Mouse (Mus musculus): ENCODE data around the gene Pgap1. TPM values are rescaled to one million over a fixed set of nuclear protein-coding genes. Genes with fewer than 3 reads are reported as not detected.

Gene Pgap1
- 100 to 1,000 TPM in 18 of 26 experiments, 10 to 100 TPM in 8; 22.8 to 344 (median 153) TPM for total RNA-seq (2018; cell fraction: chromatin; rRNA removed)
- total RNA-seq (2018; cell fraction: cytosol; rRNA removed) = 10 to 100 TPM; 18.9 to 91.9 (median 49.2) TPM
- 100 to 1,000 TPM in 14 of 26 experiments, 10 to 100 TPM in 12; 28.9 to 238 (median 118) TPM for total RNA-seq (2018; cell fraction: nucleus; rRNA removed)
- polyA plus RNA-seq (2018) = 13.7 to 42.1 TPM (median 34.1 TPM) in 3 replicates

- Histone ChIP-seq H3K36me3 (ENCODE audit: inconsistent target) (no peaks in the 10 kb centered on the region), H3K79me2 (ENCODE audit: inconsistent target) (peaks cover 48% of the 10 kb centered on the region), H3K4me3 (ENCODE audit: inconsistent target) (peak within 1 kb of the TSS; percentile 87), H3K27ac (peak within 1 kb of the TSS; percentile 62)
- WGBS (ENCODE audit: missing documents) = 2% methylated on average over 59 of the region's 59 CpGs
Measured at GRCm38 (mm10) chr1:54557301-54558229, at the start of gene Pgap1. TSS of gene Pgap1 (minus strand) at chr1:54557684.

- WGBS (ENCODE audit: missing documents) = 100% methylated on average over 1 of the region's 1 CpGs
- Histone ChIP-seq H3K27ac (no peak overlapping the region), H3K79me2 (ENCODE audit: inconsistent target) (no peaks in the 10 kb centered on the region), H3K36me3 (ENCODE audit: inconsistent target) (no peaks in the 10 kb centered on the region), H3K4me3 (ENCODE audit: inconsistent target) (no peak overlapping the region)
Measured at GRCm38 (mm10) chr1:54606936-54607335, 49.5 kb upstream of the Pgap1 start.

GRCm38 (mm10) chr1:54601692-54602091, 44.2 kb upstream of the Pgap1 start:
- no peak overlapping the region for H3K27ac ChIP-seq
- 97% methylated on average over 7 of the region's 9 CpGs for WGBS (ENCODE audit: missing documents)
- no peaks in the 10 kb centered on the region for H3K79me2 ChIP-seq (ENCODE audit: inconsistent target)
- H3K4me3 ChIP-seq (ENCODE audit: inconsistent target) = no peak overlapping the region
- H3K36me3 ChIP-seq (ENCODE audit: inconsistent target) = no peaks in the 10 kb centered on the region

- no peak overlapping the region for H3K27ac ChIP-seq
- no peak overlapping the region for H3K4me3 ChIP-seq (ENCODE audit: inconsistent target)
- no peaks in the 10 kb centered on the region for H3K79me2 ChIP-seq (ENCODE audit: inconsistent target)
- WGBS (ENCODE audit: missing documents) = 69% methylated on average over 1 of the region's 1 CpGs
- no peaks in the 10 kb centered on the region for H3K36me3 ChIP-seq (ENCODE audit: inconsistent target)
Measured at GRCm38 (mm10) chr1:54600275-54600674, 42.8 kb upstream of the Pgap1 start.

GRCm38 (mm10) chr1:54597594-54598217, 40.2 kb upstream of the Pgap1 start:
- no peak overlapping the region for H3K4me3 ChIP-seq (ENCODE audit: inconsistent target)
- WGBS (ENCODE audit: missing documents) = 95% methylated on average over 4 of the region's 4 CpGs
- H3K36me3 ChIP-seq (ENCODE audit: inconsistent target) = no peaks in the 10 kb centered on the region
- H3K79me2 ChIP-seq (ENCODE audit: inconsistent target) = no peaks in the 10 kb centered on the region
- no peak overlapping the region for H3K27ac ChIP-seq

- Histone ChIP-seq H3K36me3 (ENCODE audit: inconsistent target) (no peaks in the 10 kb centered on the region), H3K4me3 (ENCODE audit: inconsistent target) (no peak overlapping the region), H3K79me2 (ENCODE audit: inconsistent target) (no peaks in the 10 kb centered on the region), H3K27ac (no peak overlapping the region)
- WGBS (ENCODE audit: missing documents) = 100% methylated on average over 2 of the region's 2 CpGs
Measured at GRCm38 (mm10) chr1:54596151-54596550, 38.7 kb upstream of the Pgap1 start.

GRCm38 (mm10) chr1:54587076-54587475, 29.6 kb upstream of the Pgap1 start:
- Histone ChIP-seq H3K36me3 (ENCODE audit: inconsistent target) (no peaks in the 10 kb centered on the region), H3K79me2 (ENCODE audit: inconsistent target) (no peaks in the 10 kb centered on the region), H3K27ac (no peak overlapping the region), H3K4me3 (ENCODE audit: inconsistent target) (no peak overlapping the region)
- 87% methylated on average over 5 of the region's 5 CpGs for WGBS (ENCODE audit: missing documents)

- no peaks in the 10 kb centered on the region for H3K36me3 ChIP-seq (ENCODE audit: inconsistent target)
- no peaks in the 10 kb centered on the region for H3K79me2 ChIP-seq (ENCODE audit: inconsistent target)
- peak overlapping the region; percentile 35 for H3K27ac ChIP-seq
- H3K4me3 ChIP-seq (ENCODE audit: inconsistent target) = no peak overlapping the region
- 5% methylated on average over 5 of the region's 5 CpGs for WGBS (ENCODE audit: missing documents)
Measured at GRCm38 (mm10) chr1:54585971-54586555, 28.6 kb upstream of the Pgap1 start.

- Histone ChIP-seq H3K27ac (0 out of 2 replicates have a peak overlapping the region, but pooled peaks have one; percentile 21), H3K36me3 (ENCODE audit: inconsistent target) (no peaks in the 10 kb centered on the region), H3K4me3 (ENCODE audit: inconsistent target) (no peak overlapping the region), H3K79me2 (ENCODE audit: inconsistent target) (no peaks in the 10 kb centered on the region)
- WGBS (ENCODE audit: missing documents) = 15% methylated on average over 9 of the region's 9 CpGs
Measured at GRCm38 (mm10) chr1:54585278-54585846, 27.9 kb upstream of the Pgap1 start.

GRCm38 (mm10) chr1:54584588-54585277, 27.2 kb upstream of the Pgap1 start:
- 46% methylated on average over 2 of the region's 2 CpGs for WGBS (ENCODE audit: missing documents)
- Histone ChIP-seq H3K79me2 (ENCODE audit: inconsistent target) (no peaks in the 10 kb centered on the region), H3K36me3 (ENCODE audit: inconsistent target) (no peaks in the 10 kb centered on the region), H3K27ac (no peak overlapping the region), H3K4me3 (ENCODE audit: inconsistent target) (no peak overlapping the region)

- no peak overlapping the region for H3K27ac ChIP-seq
- no peak overlapping the region for H3K4me3 ChIP-seq (ENCODE audit: inconsistent target)
- no peaks in the 10 kb centered on the region for H3K36me3 ChIP-seq (ENCODE audit: inconsistent target)
- WGBS (ENCODE audit: missing documents) = 85% methylated on average over 8 of the region's 8 CpGs
- no peaks in the 10 kb centered on the region for H3K79me2 ChIP-seq (ENCODE audit: inconsistent target)
Measured at GRCm38 (mm10) chr1:54578358-54579184, 21.1 kb upstream of the Pgap1 start.

- H3K79me2 ChIP-seq (ENCODE audit: inconsistent target) = no peaks in the 10 kb centered on the region
Measured at GRCm38 (mm10) chr1:54569102-54569501, 11.6 kb upstream of the Pgap1 start.

GRCm38 (mm10) chr1:54563923-54564322, 6.4 kb upstream of the Pgap1 start:
- Histone ChIP-seq H3K4me3 (ENCODE audit: inconsistent target) (no peak overlapping the region), H3K79me2 (ENCODE audit: inconsistent target) (no peaks in the 10 kb centered on the region), H3K27ac (peak overlapping the region; percentile 91), H3K36me3 (ENCODE audit: inconsistent target) (no peaks in the 10 kb centered on the region)
- 10% methylated on average over 6 of the region's 6 CpGs for WGBS (ENCODE audit: missing documents)

More at GRCm38 (mm10) chr1:54569102-54569501, 11.6 kb upstream of the Pgap1 start:
- H3K4me3 ChIP-seq (ENCODE audit: inconsistent target) = no peak overlapping the region
- peak overlapping the region; percentile 28; the same call in 1 of the 2 replicates for H3K27ac ChIP-seq
- 7% methylated on average over 2 of the region's 2 CpGs for WGBS (ENCODE audit: missing documents)
- H3K36me3 ChIP-seq (ENCODE audit: inconsistent target) = no peaks in the 10 kb centered on the region
